Mouse (Mus musculus) gastrocnemius, postnatal 14 days (tissue): ENCODE results near the gene Tmed2. TPM values are rescaled to one million over a fixed set of nuclear protein-coding genes. Genes with fewer than 3 reads are reported as not detected.
"Not testable (repeated sequence)": the region's sequence is repeated elsewhere in the genome, so short reads cannot be mapped to it uniquely, and the experiment has no call there.

Experiments used
- DNase-seq: peaks from one replicate; pipeline ENCODE4 v3.0.0; 2021; ENCODE audit warnings: mixed read lengths
- intact Hi-C: fragments of 180-260 bp; cut with DNase I; formaldehyde crosslinking; loops from one replicate; pipeline ENCODE4 v1.15.1; 2025; ENCODE audit warnings: low total_unique reads
- total RNA-seq, 2 experiments: library from RNA; stranded (reverse); gene quantifications; 2 replicates each; pipeline ENCODE4 v1.2.3; 2021

The Tmed2 gene
- total RNA-seq, 2 experiments from 2014 or later = 138 to 152 TPM

DNA sequence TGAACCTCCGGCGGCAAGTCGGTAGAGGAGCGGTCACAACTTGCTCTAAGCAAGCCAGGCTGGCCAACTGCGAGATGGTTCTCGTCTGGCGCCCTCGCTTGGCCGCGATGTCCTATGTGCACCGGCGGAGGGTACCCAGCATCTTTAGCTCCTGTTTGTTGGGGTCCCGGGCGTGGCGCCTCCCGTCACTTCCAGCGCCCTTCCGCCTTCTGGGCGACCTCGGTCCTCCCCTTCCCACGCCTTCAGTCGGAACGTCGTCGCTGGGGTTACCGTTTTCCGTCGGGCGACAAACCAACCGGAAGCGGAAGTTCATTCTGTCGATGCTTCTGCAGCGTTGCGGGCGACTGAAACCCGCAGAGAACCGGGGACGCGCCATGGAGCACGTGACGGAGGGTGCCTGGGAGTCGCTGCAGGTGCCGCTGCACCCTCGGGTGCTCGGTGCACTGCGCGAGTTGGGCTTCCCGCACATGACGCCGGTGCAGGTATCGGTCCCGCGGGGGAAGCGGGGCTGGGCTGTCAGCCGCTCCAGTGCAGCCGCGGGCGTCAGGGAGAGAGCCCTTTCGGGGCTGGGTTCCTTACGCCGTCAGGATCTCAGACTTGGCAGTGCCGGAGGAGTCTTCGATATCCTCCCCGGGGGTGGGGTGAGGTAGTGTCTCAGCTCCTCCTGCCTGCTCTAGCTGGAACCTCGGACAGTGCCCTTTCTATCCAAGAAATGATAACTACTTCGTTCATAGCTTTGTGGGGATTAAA, 12.2 kb downstream of the Tmed2 start, which contains the start of gene Ddx55:
Gene Ddx55, plus strand, starts transcription at position 307 of the 750 bp plus-strand sequence.
- intact Hi-C loops = loop anchor here (5.0 kb wide), 1 partner anchor 120 kb away; no protein-coding TSS in a partner anchor
- DNase-seq = peak; percentile 89

DNA sequence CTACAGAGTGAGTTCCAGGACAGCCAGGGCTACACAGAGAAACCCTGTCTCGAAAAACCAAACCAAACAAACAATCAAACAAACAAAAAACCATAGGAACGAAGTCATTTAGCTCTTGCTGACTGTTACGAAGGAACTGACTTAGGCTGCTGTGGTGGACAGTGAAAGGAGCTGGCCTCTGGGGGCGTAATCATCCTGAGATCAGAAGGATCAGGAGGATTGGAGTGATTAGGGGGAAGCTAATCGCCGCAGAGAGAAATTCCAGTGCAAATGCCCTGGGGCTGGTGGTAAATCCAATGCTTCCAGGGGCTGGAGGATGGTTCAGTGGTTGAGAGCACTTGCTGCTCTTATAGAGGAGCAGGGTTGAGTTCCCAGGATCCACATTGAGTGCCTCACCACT, 13.1 kb downstream of the Tmed2 start:
- no peak for DNase-seq
- intact Hi-C loops = loop anchor here (5.0 kb wide), 1 partner anchor 121 kb away; no protein-coding TSS in a partner anchor

DNA sequence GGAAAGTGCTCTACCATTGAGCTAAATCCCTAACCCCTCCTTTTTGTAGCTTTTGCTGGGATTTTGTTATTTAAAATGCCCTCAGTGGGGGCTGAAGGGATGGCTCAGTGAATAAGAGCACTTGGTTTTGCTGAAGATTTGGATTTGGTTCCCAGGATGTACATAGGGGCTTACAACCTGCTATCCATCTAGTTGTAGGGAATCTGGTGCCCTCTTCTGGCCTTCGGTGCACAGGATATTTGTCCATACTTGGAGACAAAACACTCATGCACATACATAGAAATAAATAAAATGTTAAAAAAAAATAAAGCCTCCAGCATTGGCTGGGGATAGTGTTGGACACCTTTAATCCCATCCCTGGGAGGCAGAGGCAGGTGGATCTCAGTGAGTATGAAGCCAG, 14.7 kb downstream of the Tmed2 start:
- intact Hi-C loops = no loop called here

DNA sequence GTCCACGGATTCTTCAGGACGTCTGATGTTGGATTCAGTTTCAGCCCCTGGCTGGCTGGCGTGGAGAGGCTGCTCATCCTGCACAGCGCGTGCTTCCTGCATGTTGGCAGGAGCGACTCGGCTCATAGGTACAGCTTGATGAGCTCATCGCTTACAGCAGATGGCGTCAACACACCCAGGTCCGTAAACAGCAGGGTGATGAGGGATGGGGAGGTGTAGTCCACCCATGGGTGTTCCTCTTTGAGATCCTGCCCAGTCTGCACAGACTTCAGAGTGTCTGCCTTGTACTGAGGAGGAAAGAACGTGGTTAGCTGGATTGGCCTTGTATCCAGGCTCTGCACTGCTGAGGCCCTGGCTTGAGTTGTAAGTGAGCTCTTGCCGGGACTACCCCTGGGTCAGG, 30.6 kb downstream of the Tmed2 start:
- no peak for DNase-seq
- intact Hi-C loops = no loop called here

More for the DNA sequence above, 14.7 kb downstream of the Tmed2 start:
- DNase-seq = no peak

DNA sequence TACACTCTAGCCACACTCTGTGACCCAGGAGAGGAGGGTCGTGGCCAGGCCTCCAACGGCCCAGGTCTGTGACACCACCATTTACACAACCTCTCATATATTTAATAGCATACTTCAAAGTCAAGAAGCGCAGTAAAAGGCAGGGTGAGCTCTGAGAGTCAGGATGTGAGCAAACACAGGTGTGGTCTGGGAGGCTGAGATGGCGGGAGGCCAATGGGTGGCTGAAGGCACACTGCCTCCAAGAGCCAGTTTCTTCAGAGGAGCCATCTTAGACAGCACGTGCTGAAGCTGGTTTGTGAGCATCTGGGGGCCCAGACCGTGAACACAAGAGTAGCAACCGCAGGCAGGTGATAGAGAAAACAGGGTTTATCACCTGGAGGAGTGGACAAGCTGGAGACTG, 35.0 kb downstream of the Tmed2 start:
- DNase-seq = no peak
- intact Hi-C loops = no loop called here

DNA sequence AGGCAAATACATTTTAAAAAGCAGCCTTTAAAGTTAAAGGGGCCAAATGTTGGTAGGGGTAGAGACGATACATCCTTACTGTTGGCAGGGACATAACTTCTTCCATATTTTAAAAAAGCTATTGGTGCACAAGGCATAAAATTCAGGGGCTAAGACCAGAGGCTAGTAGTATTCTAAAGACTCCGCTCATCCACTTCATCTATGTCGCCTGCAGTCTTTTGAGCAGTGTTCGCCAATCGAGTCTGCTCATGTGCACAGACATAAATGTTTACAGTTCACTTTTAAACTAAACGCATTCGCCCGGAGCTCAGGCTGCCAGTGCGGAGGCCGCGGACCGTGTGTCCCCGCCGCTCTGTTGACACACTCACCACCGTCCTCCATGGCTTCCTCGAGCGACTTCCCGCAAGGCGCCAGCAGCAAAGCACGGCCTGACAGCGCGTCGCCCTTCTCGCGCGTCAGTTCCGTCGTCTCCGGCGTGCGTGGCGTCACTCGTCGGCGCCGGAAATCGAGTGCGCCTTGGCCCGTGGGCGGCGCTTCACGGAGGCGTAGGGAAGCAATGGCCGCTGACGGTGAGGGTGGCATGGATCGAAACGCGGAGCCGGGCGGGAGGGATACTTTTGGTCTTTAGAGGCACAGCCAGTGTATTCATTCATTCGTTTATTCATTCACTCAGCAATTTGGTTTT, 38.3 kb downstream of the Tmed2 start, which contains the start of the genes Eif2b1 and Gtf2h3:
Gene Eif2b1, minus strand, starts transcription at position 499 of the 685 bp plus-strand sequence.
Gene Gtf2h3, plus strand, starts transcription at position 508 of the 685 bp plus-strand sequence.
- intact Hi-C loops = no loop called here
- peak; percentile 93 for DNase-seq

DNA sequence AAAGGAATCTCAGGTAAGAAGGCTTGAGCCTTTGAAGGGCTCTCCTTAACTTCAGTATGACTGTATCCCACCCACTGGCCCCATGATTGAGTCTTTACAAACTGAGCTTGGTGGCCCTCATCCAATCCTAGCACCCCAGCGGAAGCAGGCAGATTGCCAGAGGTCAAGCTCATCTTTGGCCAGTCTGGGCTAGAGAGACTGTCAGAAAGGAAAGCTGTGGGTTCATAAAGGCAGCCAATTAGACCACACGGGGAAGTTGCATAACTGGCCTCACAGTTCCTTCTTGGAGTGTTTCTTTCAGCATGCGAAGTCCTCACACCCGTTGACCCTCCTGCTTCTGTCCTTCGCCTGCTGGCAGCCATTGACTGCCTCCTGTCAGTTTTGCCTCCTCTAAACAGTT, 42.0 kb downstream of the Tmed2 start:
- intact Hi-C loops = no loop called here
- DNase-seq = no peak

DNA sequence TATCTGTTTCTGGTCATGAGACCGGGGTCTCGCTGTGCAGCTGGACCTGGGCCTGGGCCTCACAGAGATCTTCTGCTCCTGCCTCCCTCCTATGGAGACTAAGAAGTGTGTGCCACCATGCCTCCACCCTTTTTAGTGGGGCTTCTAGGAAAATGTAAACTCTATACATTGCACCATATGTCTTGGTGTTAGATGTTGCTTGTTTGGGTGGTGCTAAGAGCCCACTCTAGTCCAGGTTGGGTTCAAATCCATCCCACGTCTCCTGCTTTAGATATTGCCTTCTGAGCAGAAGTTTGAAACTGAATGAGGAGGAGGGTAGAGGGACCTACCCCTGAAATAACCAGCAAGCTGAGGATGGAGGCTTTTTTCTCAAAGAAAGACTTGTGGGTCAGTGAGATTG, 52.3 kb downstream of the Tmed2 start:
- no peak for DNase-seq
- intact Hi-C loops = loop anchor here (10.0 kb wide), 1 partner anchor 272 kb away; the partner anchor contains the start of genes Ccdc92 and Zfp664

DNA sequence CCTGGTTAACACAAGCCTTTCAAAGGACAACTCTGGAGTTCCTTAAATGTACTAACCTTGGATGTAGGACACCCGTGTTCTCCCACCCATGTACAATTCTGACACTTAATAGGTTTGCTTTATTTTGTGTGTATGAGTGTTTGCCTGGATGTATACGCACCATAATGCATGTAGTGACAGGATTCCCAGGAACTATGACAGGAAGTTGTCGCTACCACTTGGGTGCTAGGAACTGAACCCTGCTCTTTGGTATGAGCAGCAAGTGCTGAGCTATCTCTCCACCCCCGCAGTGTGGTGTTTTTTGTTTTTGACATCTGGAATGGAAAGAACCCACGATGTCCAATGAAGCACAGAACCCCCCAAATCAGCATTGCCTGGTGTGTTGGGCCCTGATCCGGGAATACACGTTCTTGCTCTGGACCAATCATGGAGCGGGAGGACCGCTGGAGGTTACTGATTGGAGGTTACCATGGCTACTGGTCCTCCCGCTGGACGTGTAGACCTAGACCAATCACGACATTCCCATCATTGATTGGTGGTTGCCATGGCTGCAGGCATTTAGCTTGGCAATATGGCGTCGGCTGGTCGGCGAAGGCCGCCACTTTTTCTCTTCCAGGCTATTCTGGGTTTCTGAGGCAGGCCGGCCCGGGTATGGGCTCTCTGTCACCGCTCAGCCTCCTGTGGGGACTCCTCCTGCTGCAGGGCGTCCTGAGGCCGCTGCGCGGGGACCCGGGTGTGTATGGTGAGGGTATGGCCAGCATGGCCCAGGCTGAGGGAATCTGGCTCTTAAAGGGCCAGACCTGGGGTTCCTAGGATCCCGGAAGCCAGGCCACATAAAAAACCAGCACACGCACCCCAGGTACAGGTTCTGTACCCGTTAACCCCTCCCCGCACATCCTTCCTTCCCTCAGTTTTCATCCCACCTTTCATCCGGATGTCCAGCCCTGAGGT, 58.0 kb downstream of the Tmed2 start:
- intact Hi-C loops = loop anchor here (10.0 kb wide), 1 partner anchor 266 kb away; the partner anchor contains the start of genes Ccdc92 and Zfp664
- DNase-seq = peak; percentile 93

DNA sequence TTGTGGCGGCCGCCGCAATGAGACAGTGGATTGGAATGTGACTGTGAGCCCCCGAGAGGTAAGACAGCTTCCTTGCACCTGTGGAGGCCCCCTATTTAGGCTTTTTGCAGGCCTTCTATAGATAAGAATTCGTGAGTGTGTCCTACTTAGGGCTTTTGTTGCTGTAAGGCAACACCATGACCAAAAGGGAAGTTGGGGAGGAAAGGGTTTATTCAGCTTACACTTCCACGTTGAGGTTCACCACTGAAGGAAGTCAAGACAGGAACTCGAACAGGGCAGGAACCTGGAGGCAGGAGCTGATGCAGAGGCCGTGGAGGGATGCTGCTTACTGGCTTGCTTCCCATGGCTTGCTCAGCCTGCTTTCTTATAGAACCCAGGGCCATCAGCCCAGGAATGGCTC, 59.2 kb downstream of the Tmed2 start:
- DNase-seq = not testable (repeated sequence)

More for the DNA sequence above, 59.2 kb downstream of the Tmed2 start:
- intact Hi-C loops = loop anchor here (10.0 kb wide), 1 partner anchor 265 kb away; the partner anchor contains the start of genes Ccdc92 and Zfp664

Other genes starting within 250 kb of the Tmed2 start
- 1 to 10 TPM; 2.6 to 2.9 TPM for gene Mphosph9, start 212.7 kb upstream of the Tmed2 start, total RNA-seq
- 1 to 10 TPM; 6.9 to 8.6 TPM for gene 2810006K23Rik, start 212.6 kb upstream of the Tmed2 start, total RNA-seq
- gene Cdk2ap1, start 177.6 kb upstream of the Tmed2 start, total RNA-seq = 100 to 1,000 TPM in 1 of 2 experiments, 10 to 100 TPM in 1; 99.5 to 128 TPM
- 10 to 100 TPM; 32.4 to 35.6 TPM for gene Sbno1, start 114.7 kb upstream of the Tmed2 start, total RNA-seq
- gene Kmt5a, start 100.8 kb upstream of the Tmed2 start, total RNA-seq = 10 to 100 TPM; 56.4 to 66.0 TPM
- 1 to 10 TPM; 4.2 to 4.6 TPM for gene Rilpl2, start 62.3 kb upstream of the Tmed2 start, total RNA-seq
- gene Snrnp35, start 57.6 kb upstream of the Tmed2 start, total RNA-seq = 10 to 100 TPM; 27.3 to 28.4 TPM
- gene Rilpl1, start 9.3 kb upstream of the Tmed2 start, total RNA-seq = 10 to 100 TPM; 61.8 to 96.0 TPM
- 1 to 10 TPM; 3.5 to 4.1 TPM for gene Ddx55, start 12.2 kb downstream of the Tmed2 start, total RNA-seq
- gene Eif2b1, start 38.4 kb downstream of the Tmed2 start, total RNA-seq = 10 to 100 TPM; 40.2 to 42.9 TPM
- 10 to 100 TPM; 14.9 to 15.0 TPM for gene Gtf2h3, start 38.4 kb downstream of the Tmed2 start, total RNA-seq
- 10 to 100 TPM; 18.8 to 24.3 TPM for gene Atp6v0a2, start 87.9 kb downstream of the Tmed2 start, total RNA-seq
- under 1 TPM; 0.02 to 0.10 TPM for gene Dnah10, start 184.4 kb downstream of the Tmed2 start, total RNA-seq